Mouse (Mus musculus): ENCODE results near the gene Bpifb2.
A peak's percentile ranks its signal among the peaks of the same experiment; 100 is the strongest.
"Not testable (repeated sequence)": the region's sequence is repeated elsewhere in the genome, so short reads cannot be mapped to it uniquely, and the experiment has no call there.

The Bpifb2 gene

GRCm38 (mm10) chr2:153874745-153875144 lies at the start of gene Bpifb2:
Gene Bpifb2, plus strand, starts transcription at chr2:153875045.
- DNase-seq (ENCODE audit: low read depth, low spot score) = no peak

- DNase-seq (ENCODE audit: low read depth, low spot score) = not testable (repeated sequence)
Measured at GRCm38 (mm10) chr2:153825900-153826299, 48.9 kb upstream of the Bpifb2 start.

GRCm38 (mm10) chr2:153827171-153827830 lies 47.5 kb upstream of the Bpifb2 start:
- no peak for DNase-seq (ENCODE audit: low read depth, low spot score)

- DNase-seq (ENCODE audit: low read depth, low spot score) = no peak
Measured at GRCm38 (mm10) chr2:153828704-153829103, 46.1 kb upstream of the Bpifb2 start.

- DNase-seq (ENCODE audit: low read depth, low spot score) = no peak
Measured at GRCm38 (mm10) chr2:153833291-153833690, 41.6 kb upstream of the Bpifb2 start.

GRCm38 (mm10) chr2:153842854-153843253 lies 32.0 kb upstream of the Bpifb2 start:
- no peak for DNase-seq (ENCODE audit: low read depth, low spot score)

GRCm38 (mm10) chr2:153848389-153848788 lies 26.5 kb upstream of the Bpifb2 start:
- no peak for DNase-seq (ENCODE audit: low read depth, low spot score)

GRCm38 (mm10) chr2:153850351-153851029 lies 24.4 kb upstream of the Bpifb2 start:
- DNase-seq (ENCODE audit: low read depth, low spot score) = no peak

GRCm38 (mm10) chr2:153851030-153851360 lies 23.9 kb upstream of the Bpifb2 start:
- DNase-seq (ENCODE audit: low read depth, low spot score) = peak; percentile 19

GRCm38 (mm10) chr2:153853544-153853943 lies 21.3 kb upstream of the Bpifb2 start:
- no peak for DNase-seq (ENCODE audit: low read depth, low spot score)

- DNase-seq (ENCODE audit: low read depth, low spot score) = no peak
Measured at GRCm38 (mm10) chr2:153859581-153859980, 15.3 kb upstream of the Bpifb2 start.

- DNase-seq (ENCODE audit: low read depth, low spot score) = no peak
Measured at GRCm38 (mm10) chr2:153860315-153860714, 14.5 kb upstream of the Bpifb2 start.

- no peak for DNase-seq (ENCODE audit: low read depth, low spot score)
Measured at GRCm38 (mm10) chr2:153860715-153861114, 14.1 kb upstream of the Bpifb2 start.

GRCm38 (mm10) chr2:153861960-153862359 lies 12.9 kb upstream of the Bpifb2 start:
- no peak for DNase-seq (ENCODE audit: low read depth, low spot score)

GRCm38 (mm10) chr2:153870984-153871383 lies 3.9 kb upstream of the Bpifb2 start, which contains the start of gene Sun5:
Gene Sun5, minus strand, starts transcription at chr2:153871084.
- no peak for DNase-seq (ENCODE audit: low read depth, low spot score)

- DNase-seq (ENCODE audit: low read depth, low spot score) = no peak
Measured at GRCm38 (mm10) chr2:153899111-153899510, 24.3 kb downstream of the Bpifb2 start.

GRCm38 (mm10) chr2:153900088-153900487 lies 25.2 kb downstream of the Bpifb2 start, which contains the start of gene Bpifb6:
Gene Bpifb6, plus strand, starts transcription at chr2:153900388.
- no peak for DNase-seq (ENCODE audit: low read depth, low spot score)

- DNase-seq (ENCODE audit: low read depth, low spot score) = no peak
Measured at GRCm38 (mm10) chr2:153902726-153903125, 27.9 kb downstream of the Bpifb2 start.

- DNase-seq (ENCODE audit: low read depth, low spot score) = no peak
Measured at GRCm38 (mm10) chr2:153906626-153907025, 31.8 kb downstream of the Bpifb2 start.

- no peak for DNase-seq (ENCODE audit: low read depth, low spot score)
Measured at GRCm38 (mm10) chr2:153914151-153914550, 39.3 kb downstream of the Bpifb2 start.

GRCm38 (mm10) chr2:153917930-153918329 lies 43.1 kb downstream of the Bpifb2 start, which contains the start of gene Bpifb3:
Gene Bpifb3, plus strand, starts transcription at chr2:153918230.
- no peak for DNase-seq (ENCODE audit: low read depth, low spot score)

- no peak for DNase-seq (ENCODE audit: low read depth, low spot score)
Measured at GRCm38 (mm10) chr2:153921246-153921645, 46.4 kb downstream of the Bpifb2 start.

- peak; percentile 42 for DNase-seq (ENCODE audit: low read depth, low spot score)
Measured at GRCm38 (mm10) chr2:153929871-153930413, 55.1 kb downstream of the Bpifb2 start.
